Mouse (Mus musculus) limb, embryonic 12.5 days (tissue): Measurements from ENCODE around the gene Rhot2. TPM values are rescaled to one million over a fixed set of nuclear protein-coding genes. Genes with fewer than 3 reads are reported as not detected.
"Not testable (repeated sequence)": the region's sequence is repeated elsewhere in the genome, so short reads cannot be mapped to it uniquely, and the experiment has no call there.

Experiments
- ATAC-seq: fragments of 200-750 bp; cut with Nextera tagmentation; 2 replicates; pipeline ENCODE4 v1.8.0; 2017; ENCODE audit warnings: low read depth, moderate TSS enrichment; ENCODE audit not compliant: insufficient number of reproducible peaks, insufficient read depth, low FRiP score, low TSS enrichment
- H3K27ac ChIP-seq: fragments of 300-500 bp; sonication (generic); 2 replicates; pipeline ENCODE4 v1.5.1; 2016; ENCODE audit warnings: mild to moderate bottlenecking, moderate library complexity
- H3K27me3 ChIP-seq: fragments of 300-500 bp; sonication (generic); 2 replicates; pipeline ENCODE4 v1.6.1; 2016; ENCODE audit warnings: mild to moderate bottlenecking, moderate library complexity
- H3K36me3 ChIP-seq: fragments of 300-500 bp; sonication (generic); 2 replicates; pipeline ENCODE4 v1.6.1; 2016; ENCODE audit warnings: mild to moderate bottlenecking, moderate library complexity
- H3K4me1 ChIP-seq: fragments of 300-500 bp; sonication (generic); replicated peaks from 2 replicates; pipeline ENCODE4 v1.6.1; 2016
- H3K4me2 ChIP-seq: fragments of 300-500 bp; sonication (generic); 2 replicates; pipeline ENCODE4 v1.6.1; 2016; ENCODE audit warnings: mild to moderate bottlenecking, moderate library complexity
- H3K4me3 ChIP-seq: fragments of 300-500 bp; sonication (generic); replicated peaks from 2 replicates; pipeline ENCODE4 v1.5.1; 2016; ENCODE audit warnings: mild to moderate bottlenecking
- H3K9ac ChIP-seq: fragments of 300-500 bp; sonication (generic); replicated peaks from 2 replicates; pipeline ENCODE4 v1.6.1; 2016; ENCODE audit warnings: mild to moderate bottlenecking, moderate library complexity
- H3K9me3 ChIP-seq: fragments of 300-500 bp; sonication (generic); 2 replicates; pipeline ENCODE4 v1.6.1; 2016; ENCODE audit warnings: mild to moderate bottlenecking, moderate library complexity
- WGBS: fragments of 180-500 bp; shearing (Covaris S2); methylation state at CpG from one replicate; pipeline ENCODE4 v1.1.7; 2016; 5-methylcytosine and 5-hydroxymethylcytosine counted together
- polyA plus RNA-seq: library from polyadenylated mRNA; unstranded; fragments of >200 nt; fragmentation: Nextera tagmentation; extraction: Ambion mirVana; gene quantifications from 2 replicates; pipeline ENCODE4 v1.2.1, GENCODE M21; 2016

Gene Rhot2
- polyA plus RNA-seq, 1 experiment from 2014 or later, result 23.6 TPM

GRCm38 (mm10) chr17:25873405-25874147 lies 28.9 kb upstream of the Rhot2 start:
- Histone ChIP-seq H3K27me3 (no peaks in the 10 kb centered on the region), H3K4me3 (peak overlapping the region; percentile 80), H3K9me3 (no peaks in the 10 kb centered on the region), H3K4me1 (peaks cover 26% of the 10 kb centered on the region), H3K36me3 (peaks cover 10% of the 10 kb centered on the region), H3K4me2 (peak overlapping the region; percentile 89), H3K9ac (peak overlapping the region; percentile 46; the same call in 1 of the 2 replicates), H3K27ac (no peak overlapping the region)
- no peak for ATAC-seq
- WGBS, result 81% methylated on average over 10 of the region's 11 CpGs

- no peak overlapping the region for H3K9ac ChIP-seq
- no peaks in the 10 kb centered on the region for H3K9me3 ChIP-seq
- no peak overlapping the region for H3K4me2 ChIP-seq
- no peaks in the 10 kb centered on the region for H3K27me3 ChIP-seq
- H3K27ac ChIP-seq, result no peak overlapping the region
- peaks cover 1% of the 10 kb centered on the region for H3K36me3 ChIP-seq
- peaks cover 33% of the 10 kb centered on the region for H3K4me1 ChIP-seq
- ATAC-seq, result no peak
- H3K4me3 ChIP-seq, result no peak overlapping the region
- 80% methylated on average over 3 of the region's 3 CpGs for WGBS
These were observed 28.0 kb upstream of the Rhot2 start for GRCm38 (mm10) chr17:25872676-25873075.

GRCm38 (mm10) chr17:25871566-25871965 lies 26.9 kb upstream of the Rhot2 start:
- H3K9ac ChIP-seq, H3K4me3 ChIP-seq, ATAC-seq, H3K4me2 ChIP-seq, H3K27me3 ChIP-seq, H3K36me3 ChIP-seq, H3K9me3 ChIP-seq, H3K27ac ChIP-seq: not testable (repeated sequence)
- H3K4me1 ChIP-seq, result peaks cover 32% of the 10 kb centered on the region

- H3K9me3 ChIP-seq, result no peaks in the 10 kb centered on the region
- no peak overlapping the region for H3K4me3 ChIP-seq
- peaks cover 23% of the 10 kb centered on the region for H3K4me1 ChIP-seq
- no peak overlapping the region for H3K27ac ChIP-seq
- no peak overlapping the region for H3K4me2 ChIP-seq
- no peak overlapping the region for H3K9ac ChIP-seq
- ATAC-seq, result no peak
- no peaks in the 10 kb centered on the region for H3K36me3 ChIP-seq
- WGBS, result 84% methylated on average over 2 of the region's 2 CpGs
- no peaks in the 10 kb centered on the region for H3K27me3 ChIP-seq
These were observed 25.3 kb upstream of the Rhot2 start for GRCm38 (mm10) chr17:25869954-25870353.

- H3K36me3 ChIP-seq, result no peaks in the 10 kb centered on the region
- ATAC-seq, result no peak
- peaks cover 23% of the 10 kb centered on the region for H3K4me1 ChIP-seq
- no peaks in the 10 kb centered on the region for H3K9me3 ChIP-seq
- WGBS, result 91% methylated on average over 8 of the region's 8 CpGs
- no peak overlapping the region for H3K27ac ChIP-seq
- no peak overlapping the region for H3K4me2 ChIP-seq
- H3K9ac ChIP-seq, result no peak overlapping the region
- no peak overlapping the region for H3K4me3 ChIP-seq
- no peaks in the 10 kb centered on the region for H3K27me3 ChIP-seq
These were observed 24.8 kb upstream of the Rhot2 start for GRCm38 (mm10) chr17:25869498-25869897.

- H3K9me3 ChIP-seq, result no peaks in the 10 kb centered on the region
- H3K4me3 ChIP-seq, result peak within 1 kb of the TSS; percentile 81
- WGBS, result under 1% methylated on average over 24 of the region's 24 CpGs
- peak within 1 kb of the TSS; percentile 69 for H3K9ac ChIP-seq
- peak within 1 kb of the TSS; percentile 99 for H3K4me2 ChIP-seq
- H3K27ac ChIP-seq, result peak within 1 kb of the TSS; percentile 75
- peaks cover 17% of the 10 kb centered on the region for H3K4me1 ChIP-seq
- no peaks in the 10 kb centered on the region for H3K36me3 ChIP-seq
- peak; percentile 63 for ATAC-seq
- H3K27me3 ChIP-seq, result no peaks in the 10 kb centered on the region
These were observed 24.0 kb upstream of the Rhot2 start, which contains the start of gene Mcrip2 for GRCm38 (mm10) chr17:25868601-25869191. Mcrip2 (minus strand) TSS chr17:25868764.

GRCm38 (mm10) chr17:25867836-25868600 lies 23.4 kb upstream of the Rhot2 start:
- Histone ChIP-seq H3K4me3 (peak overlapping the region; percentile 81), H3K9me3 (no peaks in the 10 kb centered on the region), H3K9ac (peak overlapping the region; percentile 69), H3K27ac (0 out of 2 replicates have a peak overlapping the region, but pooled peaks have one; percentile 75), H3K4me2 (peak overlapping the region; percentile 99), H3K36me3 (no peaks in the 10 kb centered on the region), H3K27me3 (no peaks in the 10 kb centered on the region), H3K4me1 (peaks cover 17% of the 10 kb centered on the region)
- ATAC-seq, result peak; percentile 29
- WGBS, result 1% methylated on average over 41 of the region's 42 CpGs

- H3K4me3 ChIP-seq, result peak overlapping the region; percentile 81
- no peaks in the 10 kb centered on the region for H3K27me3 ChIP-seq
- no peak for ATAC-seq
- H3K4me1 ChIP-seq, result peaks cover 17% of the 10 kb centered on the region
- WGBS, result 10% methylated on average over 7 of the region's 7 CpGs
- H3K4me2 ChIP-seq, result peak overlapping the region; percentile 99
- no peaks in the 10 kb centered on the region for H3K36me3 ChIP-seq
- H3K27ac ChIP-seq, result no peak overlapping the region
- no peak overlapping the region for H3K9ac ChIP-seq
- no peaks in the 10 kb centered on the region for H3K9me3 ChIP-seq
These were observed 22.8 kb upstream of the Rhot2 start for GRCm38 (mm10) chr17:25867509-25867835.

- no peaks in the 10 kb centered on the region for H3K36me3 ChIP-seq
- H3K4me3 ChIP-seq, result no peak overlapping the region
- 89% methylated on average over 3 of the region's 3 CpGs for WGBS
- no peak overlapping the region for H3K27ac ChIP-seq
- no peaks in the 10 kb centered on the region for H3K9me3 ChIP-seq
- H3K9ac ChIP-seq, result no peak overlapping the region
- ATAC-seq, result no peak
- H3K27me3 ChIP-seq, result no peaks in the 10 kb centered on the region
- peaks cover 23% of the 10 kb centered on the region for H3K4me1 ChIP-seq
- no peak overlapping the region for H3K4me2 ChIP-seq
These were observed 21.5 kb upstream of the Rhot2 start for GRCm38 (mm10) chr17:25866172-25866571.

GRCm38 (mm10) chr17:25865288-25865687 lies 20.6 kb upstream of the Rhot2 start:
- Histone ChIP-seq H3K27ac (no peak overlapping the region), H3K9ac (no peak overlapping the region), H3K4me2 (no peak overlapping the region), H3K4me3 (no peak overlapping the region), H3K4me1 (peaks cover 31% of the 10 kb centered on the region), H3K36me3 (no peaks in the 10 kb centered on the region), H3K27me3 (no peaks in the 10 kb centered on the region), H3K9me3 (no peaks in the 10 kb centered on the region)
- no peak for ATAC-seq
- 91% methylated on average over 11 of the region's 11 CpGs for WGBS

GRCm38 (mm10) chr17:25864311-25864710 lies 19.7 kb upstream of the Rhot2 start:
- H3K4me3 ChIP-seq, result no peak overlapping the region
- no peaks in the 10 kb centered on the region for H3K27me3 ChIP-seq
- H3K9ac ChIP-seq, result no peak overlapping the region
- WGBS, result 91% methylated on average over 14 of the region's 14 CpGs
- no peak overlapping the region for H3K27ac ChIP-seq
- no peak for ATAC-seq
- peaks cover 34% of the 10 kb centered on the region for H3K4me1 ChIP-seq
- no peak overlapping the region for H3K4me2 ChIP-seq
- H3K9me3 ChIP-seq, result no peaks in the 10 kb centered on the region
- H3K36me3 ChIP-seq, result no peaks in the 10 kb centered on the region
